Mouse (Mus musculus) hindbrain, embryonic 12.5 days (tissue): ENCODE data around the gene Cradd. TPM values are rescaled to one million over a fixed set of nuclear protein-coding genes. Genes with fewer than 3 reads are reported as not detected.

Source experiments
- ATAC-seq: fragments of 200-750 bp; cut with Nextera tagmentation; 2 replicates; pipeline ENCODE4 v1.8.0; 2017; ENCODE audit warnings: moderate TSS enrichment; ENCODE audit not compliant: low FRiP score
- H3K27ac ChIP-seq: fragments of 300-500 bp; sonication (generic); 2 replicates; pipeline ENCODE4 v1.5.1; 2016; ENCODE audit warnings: mild to moderate bottlenecking
- H3K27me3 ChIP-seq: fragments of 300-500 bp; sonication (generic); 2 replicates; pipeline ENCODE4 v1.6.1; 2016; ENCODE audit warnings: mild to moderate bottlenecking
- H3K36me3 ChIP-seq: fragments of 300-500 bp; sonication (generic); 2 replicates; pipeline ENCODE4 v1.6.1; 2016; ENCODE audit warnings: mild to moderate bottlenecking
- H3K4me1 ChIP-seq: fragments of 300-500 bp; sonication (generic); 2 replicates; pipeline ENCODE4 v1.6.1; 2016
- H3K4me2 ChIP-seq: fragments of 300-500 bp; sonication (generic); replicated peaks from 2 replicates; pipeline ENCODE4 v1.6.1; 2016; ENCODE audit warnings: mild to moderate bottlenecking
- H3K4me3 ChIP-seq: fragments of 300-500 bp; sonication (generic); 2 replicates; pipeline ENCODE4 v1.5.1; 2016; ENCODE audit warnings: mild to moderate bottlenecking
- H3K9ac ChIP-seq: fragments of 300-500 bp; sonication (generic); 2 replicates; pipeline ENCODE4 v1.6.1; 2016; ENCODE audit warnings: mild to moderate bottlenecking, moderate library complexity
- H3K9me3 ChIP-seq: fragments of 300-500 bp; sonication (generic); replicated peaks from 2 replicates; pipeline ENCODE4 v1.6.1; 2016; ENCODE audit warnings: mild to moderate bottlenecking
- WGBS: fragments of 180-500 bp; shearing (Covaris S2); methylation state at CpG from one replicate; pipeline ENCODE4 v1.1.7; 2016; 5-methylcytosine and 5-hydroxymethylcytosine counted together
- polyA plus RNA-seq: library from polyadenylated mRNA; unstranded; fragments of >200 nt; fragmentation: Nextera tagmentation; extraction: Ambion mirVana; gene quantifications from 2 replicates; pipeline ENCODE4 v1.2.1, GENCODE M21; 2016

The Cradd gene
- polyA plus RNA-seq, 1 experiment from 2014 or later, result 12.4 TPM

- H3K4me2 ChIP-seq, result no peak overlapping the region
- H3K9ac ChIP-seq, result no peak overlapping the region
- 57% methylated on average over 3 of the region's 3 CpGs for WGBS
- H3K27ac ChIP-seq, result no peak overlapping the region
- H3K27me3 ChIP-seq, result no peaks in the 10 kb centered on the region
- no peaks in the 10 kb centered on the region for H3K36me3 ChIP-seq
- H3K4me1 ChIP-seq, result peaks cover 8% of the 10 kb centered on the region; the same call in 1 of the 2 replicates
- no peaks in the 10 kb centered on the region for H3K9me3 ChIP-seq
- no peak for ATAC-seq
- no peak overlapping the region for H3K4me3 ChIP-seq
Observed at GRCm38 (mm10) chr10:95220536-95220935, 103.4 kb downstream of the Cradd start.

GRCm38 (mm10) chr10:95218683-95219060 is 105.3 kb downstream of the Cradd start:
- WGBS, result 85% methylated on average over 9 of the region's 9 CpGs
- Histone ChIP-seq H3K27ac (no peak overlapping the region), H3K4me1 (peaks cover 8% of the 10 kb centered on the region; the same call in 1 of the 2 replicates), H3K9ac (no peak overlapping the region), H3K9me3 (no peaks in the 10 kb centered on the region), H3K36me3 (no peaks in the 10 kb centered on the region), H3K4me2 (no peak overlapping the region), H3K27me3 (no peaks in the 10 kb centered on the region), H3K4me3 (no peak overlapping the region)
- no peak for ATAC-seq

DNA sequence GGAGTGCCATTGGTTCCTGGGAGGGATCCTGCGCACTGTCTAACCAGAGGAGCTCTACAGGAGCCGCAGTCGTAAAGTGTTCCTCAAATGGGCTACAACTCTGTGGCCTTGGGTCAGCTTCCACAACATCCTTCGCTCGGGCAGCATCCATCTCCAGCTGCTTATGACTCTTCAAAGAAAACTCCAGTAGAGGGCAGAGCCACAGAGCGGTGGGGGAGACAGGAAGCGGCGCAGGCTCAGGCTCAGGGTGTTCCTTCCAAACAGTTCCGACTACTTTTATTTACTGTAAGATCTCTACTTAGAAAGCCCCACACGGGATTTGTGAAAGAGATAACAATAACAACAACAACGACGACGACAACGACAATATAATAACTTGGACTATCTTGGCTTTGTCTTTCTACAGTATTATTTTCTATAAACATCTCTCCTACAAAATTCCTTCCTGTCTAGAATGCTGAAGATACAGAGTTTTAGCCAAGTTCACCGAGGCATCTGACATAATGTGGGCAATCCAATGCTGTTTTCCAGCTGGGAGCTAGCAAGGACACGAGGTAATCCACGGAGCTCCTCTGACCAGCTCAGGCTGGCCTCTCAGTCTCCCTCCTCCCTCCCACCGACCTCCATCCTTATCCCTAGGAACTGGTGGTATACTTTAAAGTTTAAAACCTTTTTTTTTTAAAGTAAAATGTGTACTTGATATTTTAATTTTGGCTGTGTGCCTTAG is 105.8 kb downstream of the Cradd start:
- no peaks in the 10 kb centered on the region for H3K27me3 ChIP-seq
- no peak overlapping the region for H3K4me3 ChIP-seq
- H3K4me2 ChIP-seq, result no peak overlapping the region
- H3K27ac ChIP-seq, result no peak overlapping the region
- no peaks in the 10 kb centered on the region for H3K36me3 ChIP-seq
- no peak overlapping the region for H3K9ac ChIP-seq
- no peaks in the 10 kb centered on the region for H3K9me3 ChIP-seq
- WGBS, result 60% methylated on average over 18 of the region's 18 CpGs
- ATAC-seq, result no peak
- peaks cover 8% of the 10 kb centered on the region; the same call in 1 of the 2 replicates for H3K4me1 ChIP-seq

DNA sequence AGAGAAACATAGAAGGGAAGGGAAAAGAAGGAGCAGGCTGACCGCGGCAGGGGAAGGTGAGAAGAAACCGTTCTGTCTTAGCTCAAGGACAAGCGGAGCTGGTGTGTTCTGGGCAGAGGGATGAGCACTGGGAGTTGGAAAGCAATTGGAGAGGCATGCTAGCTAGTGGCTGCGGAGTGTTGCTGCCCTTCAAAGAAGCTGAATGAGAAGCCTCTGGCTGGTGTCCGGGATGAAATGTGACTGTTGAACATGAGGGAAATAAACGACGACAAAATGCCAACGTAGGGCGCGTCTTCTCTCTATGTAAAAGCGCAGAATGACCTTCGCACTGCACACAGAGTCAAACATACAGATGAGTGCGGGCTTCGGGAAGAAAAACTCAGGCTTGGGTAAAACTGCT is 108.6 kb downstream of the Cradd start:
- H3K9ac ChIP-seq, result no peak overlapping the region
- ATAC-seq, result no peak
- H3K4me3 ChIP-seq, result no peak overlapping the region
- no peak overlapping the region for H3K4me2 ChIP-seq
- H3K36me3 ChIP-seq, result no peaks in the 10 kb centered on the region
- no peaks in the 10 kb centered on the region for H3K27me3 ChIP-seq
- no peaks in the 10 kb centered on the region for H3K9me3 ChIP-seq
- no peak overlapping the region for H3K27ac ChIP-seq
- no peaks in the 10 kb centered on the region for H3K4me1 ChIP-seq
- 91% methylated on average over 15 of the region's 15 CpGs for WGBS

- H3K9me3 ChIP-seq, result no peaks in the 10 kb centered on the region
- H3K36me3 ChIP-seq, result no peaks in the 10 kb centered on the region
- H3K27me3 ChIP-seq, result no peaks in the 10 kb centered on the region
- no peaks in the 10 kb centered on the region for H3K4me1 ChIP-seq
- H3K27ac ChIP-seq, result no peak overlapping the region
- WGBS, result 83% methylated on average over 9 of the region's 9 CpGs
- H3K4me3 ChIP-seq, result no peak overlapping the region
- H3K4me2 ChIP-seq, result no peak overlapping the region
- ATAC-seq, result no peak
- H3K9ac ChIP-seq, result no peak overlapping the region
Observed at GRCm38 (mm10) chr10:95213820-95214219, 110.1 kb downstream of the Cradd start.

GRCm38 (mm10) chr10:95213311-95213710 is 110.6 kb downstream of the Cradd start:
- no peak overlapping the region for H3K9ac ChIP-seq
- no peaks in the 10 kb centered on the region for H3K27me3 ChIP-seq
- no peaks in the 10 kb centered on the region for H3K9me3 ChIP-seq
- WGBS, result 93% methylated on average over 8 of the region's 8 CpGs
- no peaks in the 10 kb centered on the region for H3K4me1 ChIP-seq
- no peak overlapping the region for H3K4me2 ChIP-seq
- H3K27ac ChIP-seq, result no peak overlapping the region
- no peak for ATAC-seq
- no peak overlapping the region for H3K4me3 ChIP-seq
- H3K36me3 ChIP-seq, result no peaks in the 10 kb centered on the region

GRCm38 (mm10) chr10:95211660-95212059 is 112.3 kb downstream of the Cradd start:
- no peak overlapping the region for H3K4me3 ChIP-seq
- ATAC-seq, result no peak
- 91% methylated on average over 8 of the region's 8 CpGs for WGBS
- H3K27me3 ChIP-seq, result no peaks in the 10 kb centered on the region
- no peaks in the 10 kb centered on the region for H3K4me1 ChIP-seq
- H3K36me3 ChIP-seq, result no peaks in the 10 kb centered on the region
- H3K27ac ChIP-seq, result no peak overlapping the region
- H3K9me3 ChIP-seq, result no peaks in the 10 kb centered on the region
- H3K9ac ChIP-seq, result no peak overlapping the region
- no peak overlapping the region for H3K4me2 ChIP-seq

DNA sequence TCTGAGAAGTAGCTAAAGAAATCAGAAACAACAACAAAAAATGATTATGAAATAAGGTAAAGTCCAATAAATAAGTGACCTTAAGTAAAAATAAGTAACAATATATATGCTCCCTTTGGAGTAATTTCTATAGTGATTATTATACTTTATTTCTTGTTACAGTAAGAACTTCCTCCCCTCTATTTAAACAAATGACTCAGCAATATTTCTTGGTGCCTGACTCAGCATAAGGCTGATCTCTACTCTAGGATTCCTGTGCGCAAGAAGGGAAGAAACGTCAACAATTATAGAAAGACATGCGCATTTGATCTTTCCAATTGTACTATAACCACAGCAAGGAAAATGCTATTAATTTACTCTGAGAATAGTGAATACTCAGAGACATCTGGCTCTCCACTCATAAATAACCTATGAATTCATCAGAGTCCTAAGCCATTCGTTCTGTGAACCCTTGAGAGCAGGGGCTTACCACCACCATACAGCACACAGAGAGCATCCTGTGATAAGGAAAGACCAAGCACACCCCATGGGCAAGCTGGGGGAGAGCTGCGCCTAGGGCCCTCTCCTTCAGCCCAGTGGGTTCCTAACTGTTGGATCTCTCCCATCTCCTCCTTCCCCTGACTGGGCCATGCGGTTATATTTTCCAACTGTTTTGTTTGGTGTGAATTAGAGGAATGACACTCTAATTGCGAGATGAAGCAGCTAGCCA is 113.1 kb downstream of the Cradd start:
- ATAC-seq, result no peak
- H3K27ac ChIP-seq, result no peak overlapping the region
- no peaks in the 10 kb centered on the region for H3K9me3 ChIP-seq
- H3K27me3 ChIP-seq, result no peaks in the 10 kb centered on the region
- H3K36me3 ChIP-seq, result no peaks in the 10 kb centered on the region
- no peak overlapping the region for H3K9ac ChIP-seq
- no peaks in the 10 kb centered on the region for H3K4me1 ChIP-seq
- no peak overlapping the region for H3K4me3 ChIP-seq
- 83% methylated on average over 7 of the region's 7 CpGs for WGBS
- no peak overlapping the region for H3K4me2 ChIP-seq

- no peak overlapping the region for H3K4me2 ChIP-seq
- H3K9me3 ChIP-seq, result no peaks in the 10 kb centered on the region
- H3K4me3 ChIP-seq, result no peak overlapping the region
- no peaks in the 10 kb centered on the region for H3K4me1 ChIP-seq
- no peak for ATAC-seq
- 65% methylated on average over 4 of the region's 4 CpGs for WGBS
- H3K9ac ChIP-seq, result no peak overlapping the region
- H3K36me3 ChIP-seq, result no peaks in the 10 kb centered on the region
- H3K27ac ChIP-seq, result no peak overlapping the region
- H3K27me3 ChIP-seq, result no peaks in the 10 kb centered on the region
Observed at GRCm38 (mm10) chr10:95210167-95210566, 113.8 kb downstream of the Cradd start.

- Histone ChIP-seq H3K4me3 (no peak overlapping the region), H3K27me3 (no peaks in the 10 kb centered on the region), H3K27ac (no peak overlapping the region), H3K4me2 (no peak overlapping the region), H3K4me1 (no peaks in the 10 kb centered on the region), H3K36me3 (no peaks in the 10 kb centered on the region), H3K9me3 (no peaks in the 10 kb centered on the region), H3K9ac (no peak overlapping the region)
- 82% methylated on average over 8 of the region's 8 CpGs for WGBS
- ATAC-seq, result no peak
Observed at GRCm38 (mm10) chr10:95207423-95207822, 116.5 kb downstream of the Cradd start.

DNA sequence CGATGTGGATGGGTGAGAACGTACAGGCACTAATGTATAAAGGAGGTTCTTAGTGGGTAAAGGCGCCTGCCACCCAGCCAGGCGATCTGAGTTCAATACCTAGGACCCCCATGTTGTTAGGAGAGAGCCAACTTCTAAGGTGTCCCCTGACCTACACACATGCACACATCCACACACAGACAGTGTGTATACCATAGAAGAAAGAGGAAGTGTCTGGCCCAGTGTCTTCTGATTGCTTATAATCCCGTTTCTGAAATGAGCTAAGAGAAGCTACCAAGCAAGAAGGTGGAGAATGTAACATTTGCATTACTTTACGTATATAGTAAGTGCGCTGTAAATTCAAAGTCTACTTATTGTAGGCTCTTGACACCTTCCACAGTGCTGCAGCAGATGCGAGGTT is 122.4 kb downstream of the Cradd start:
- H3K9me3 ChIP-seq, result no peaks in the 10 kb centered on the region
- 86% methylated on average over 8 of the region's 8 CpGs for WGBS
- no peak overlapping the region for H3K27ac ChIP-seq
- H3K4me3 ChIP-seq, result no peak overlapping the region
- peaks cover 12% of the 10 kb centered on the region for H3K4me1 ChIP-seq
- no peak overlapping the region for H3K4me2 ChIP-seq
- no peaks in the 10 kb centered on the region for H3K36me3 ChIP-seq
- no peaks in the 10 kb centered on the region for H3K27me3 ChIP-seq
- no peak for ATAC-seq
- no peak overlapping the region for H3K9ac ChIP-seq

GRCm38 (mm10) chr10:95200323-95200722 is 123.6 kb downstream of the Cradd start:
- Histone ChIP-seq H3K27me3 (no peaks in the 10 kb centered on the region), H3K4me1 (peaks cover 12% of the 10 kb centered on the region), H3K9me3 (no peaks in the 10 kb centered on the region), H3K36me3 (no peaks in the 10 kb centered on the region), H3K27ac (no peak overlapping the region; the same call in 1 of the 2 replicates), H3K9ac (no peak overlapping the region), H3K4me3 (no peak overlapping the region), H3K4me2 (no peak overlapping the region)
- no peak for ATAC-seq
- WGBS, result 48% methylated on average over 7 of the region's 7 CpGs
